Mouse (Mus musculus): ENCODE measurements around the gene 4931409K22Rik. TPM values are rescaled to one million over a fixed set of nuclear protein-coding genes. Genes with fewer than 3 reads are reported as not detected.
A peak's percentile ranks its signal among the peaks of the same experiment; 100 is the strongest.

Gene 4931409K22Rik
- polyA plus RNA-seq, 1 experiment from 2014 or later, result not detected

GRCm38 (mm10) chr5:24591796-24592470 is 35.3 kb upstream of the 4931409K22Rik start:
- Histone ChIP-seq H3K4me3 (ENCODE audit: low read depth, low read length) (no peak overlapping the region), H3K36me3 (ENCODE audit: insufficient read depth, low read length) (peaks cover 17% of the 10 kb centered on the region), H3K27me3 (replicated peaks; ENCODE audit: insufficient read depth, low read length) (no peaks in the 10 kb centered on the region), H3K27ac (ENCODE audit: low read length) (no peak overlapping the region), H3K9me3 (ENCODE audit: low read length) (no peaks in the 10 kb centered on the region), H3K4me2 (replicated peaks; ENCODE audit: low read depth, low read length) (peak overlapping the region; percentile 33), H3K9ac (replicated peaks; ENCODE audit: low read depth) (no peak overlapping the region), H3K4me1 (ENCODE audit: insufficient read depth, low read depth, low read length) (peaks cover 10% of the 10 kb centered on the region; the same call in 1 of the 2 replicates)
- WGBS, result 48% methylated on average over 22 of the region's 24 CpGs
- ATAC-seq (0 out of 2 replicates have a peak, but pooled peaks have one; percentile 5), DNase-seq (ENCODE audit: low spot score) (no peak)
- TF ChIP-seq CTCF (IDR thresholded peaks at IDR 0.05) (no peak), EP300 (IDR thresholded peaks at IDR 0.05) (no peak)

GRCm38 (mm10) chr5:24591268-24591721 is 34.7 kb upstream of the 4931409K22Rik start:
- 39% methylated on average over 23 of the region's 23 CpGs for WGBS

GRCm38 (mm10) chr5:24589511-24590500 is 33.2 kb upstream of the 4931409K22Rik start:
- Histone ChIP-seq H3K36me3 (ENCODE audit: insufficient read depth, low read length) (peaks cover 16% of the 10 kb centered on the region), H3K4me1 (ENCODE audit: insufficient read depth, low read depth, low read length) (peaks cover 10% of the 10 kb centered on the region; the same call in 1 of the 2 replicates), H3K4me3 (ENCODE audit: low read depth, low read length) (no peak overlapping the region), H3K9ac (replicated peaks; ENCODE audit: low read depth) (no peak overlapping the region), H3K27ac (ENCODE audit: low read length) (no peak overlapping the region), H3K27me3 (replicated peaks; ENCODE audit: insufficient read depth, low read length) (no peaks in the 10 kb centered on the region), H3K4me2 (replicated peaks; ENCODE audit: low read depth, low read length) (no peak overlapping the region), H3K9me3 (ENCODE audit: low read length) (no peaks in the 10 kb centered on the region)
- ATAC-seq (no peak), DNase-seq (ENCODE audit: low spot score) (no peak)
- 90% methylated on average over 20 of the region's 20 CpGs for WGBS
- TF ChIP-seq EP300 (IDR thresholded peaks at IDR 0.05) (no peak), CTCF (IDR thresholded peaks at IDR 0.05) (no peak)

More at GRCm38 (mm10) chr5:24591268-24591721, 34.7 kb upstream of the 4931409K22Rik start:
- Histone ChIP-seq H3K27ac (ENCODE audit: low read length) (no peak overlapping the region), H3K4me1 (ENCODE audit: insufficient read depth, low read depth, low read length) (peaks cover 10% of the 10 kb centered on the region; the same call in 1 of the 2 replicates), H3K9me3 (ENCODE audit: low read length) (no peaks in the 10 kb centered on the region), H3K27me3 (replicated peaks; ENCODE audit: insufficient read depth, low read length) (no peaks in the 10 kb centered on the region), H3K4me2 (replicated peaks; ENCODE audit: low read depth, low read length) (peak overlapping the region; percentile 33), H3K4me3 (ENCODE audit: low read depth, low read length) (no peak overlapping the region), H3K9ac (replicated peaks; ENCODE audit: low read depth) (no peak overlapping the region), H3K36me3 (ENCODE audit: insufficient read depth, low read length) (peaks cover 17% of the 10 kb centered on the region)
- DNase-seq (ENCODE audit: low spot score), result no peak
- ATAC-seq, result no peak
- TF ChIP-seq CTCF (IDR thresholded peaks at IDR 0.05), result no peak
- no peak for TF ChIP-seq EP300 (IDR thresholded peaks at IDR 0.05)

- peak overlapping the region; percentile 54 for H3K9ac ChIP-seq (replicated peaks; ENCODE audit: low read depth)
- H3K27ac ChIP-seq (ENCODE audit: low read length), result peak overlapping the region; percentile 54
- H3K27me3 ChIP-seq (replicated peaks; ENCODE audit: insufficient read depth, low read length), result no peaks in the 10 kb centered on the region
- H3K9me3 ChIP-seq (ENCODE audit: low read length), result no peaks in the 10 kb centered on the region
- ATAC-seq (peak; percentile 18; the same call in 1 of the 2 replicates), DNase-seq (ENCODE audit: low spot score) (no peak)
- H3K36me3 ChIP-seq (ENCODE audit: insufficient read depth, low read length), result peaks cover 12% of the 10 kb centered on the region; the same call in 1 of the 2 replicates
- TF ChIP-seq CTCF (IDR thresholded peaks at IDR 0.05) (no peak), EP300 (IDR thresholded peaks at IDR 0.05) (no peak)
- peaks cover 10% of the 10 kb centered on the region; the same call in 1 of the 2 replicates for H3K4me1 ChIP-seq (ENCODE audit: insufficient read depth, low read depth, low read length)
- WGBS, result 14% methylated on average over 4 of the region's 4 CpGs
- H3K4me3 ChIP-seq (ENCODE audit: low read depth, low read length), result peak overlapping the region; percentile 65
- H3K4me2 ChIP-seq (replicated peaks; ENCODE audit: low read depth, low read length), result peak overlapping the region; percentile 84
Measured at GRCm38 (mm10) chr5:24587200-24587577, 30.6 kb upstream of the 4931409K22Rik start.

- H3K4me2 ChIP-seq (replicated peaks; ENCODE audit: low read depth, low read length), result peak within 1 kb of the TSS; percentile 84
- H3K4me1 ChIP-seq (ENCODE audit: insufficient read depth, low read depth, low read length), result peaks cover 10% of the 10 kb centered on the region; the same call in 1 of the 2 replicates
- H3K27ac ChIP-seq (ENCODE audit: low read length), result peak within 1 kb of the TSS; percentile 54
- peak within 1 kb of the TSS; percentile 54 for H3K9ac ChIP-seq (replicated peaks; ENCODE audit: low read depth)
- H3K36me3 ChIP-seq (ENCODE audit: insufficient read depth, low read length), result peaks cover 8% of the 10 kb centered on the region; the same call in 1 of the 2 replicates
- TF ChIP-seq EP300 (IDR thresholded peaks at IDR 0.05), result no peak
- TF ChIP-seq CTCF (IDR thresholded peaks at IDR 0.05), result no peak; the same call in 1 of the 2 replicates
- peak within 1 kb of the TSS; percentile 65 for H3K4me3 ChIP-seq (ENCODE audit: low read depth, low read length)
- no peaks in the 10 kb centered on the region for H3K27me3 ChIP-seq (replicated peaks; ENCODE audit: insufficient read depth, low read length)
- H3K9me3 ChIP-seq (ENCODE audit: low read length), result no peaks in the 10 kb centered on the region
- ATAC-seq, result peak; percentile 96
- under 1% methylated on average over 30 of the region's 43 CpGs for WGBS
- peak; percentile 92 for DNase-seq (ENCODE audit: low spot score)
Measured at GRCm38 (mm10) chr5:24586547-24587199, 30.1 kb upstream of the 4931409K22Rik start, which contains the start of gene Chpf2. Chpf2 (plus strand) TSS chr5:24586741.

All from lung, postnatal 0 days (tissue).